Mouse (Mus musculus): ENCODE data around the gene Gm9970.

Gene Gm9970

GRCm38 (mm10) chr5:31240637-31241521, at the start of gene Gm9970, which contains the start of gene Nrbp1:
Gene Gm9970 (minus strand): TSS chr5:31241232.
Gene Nrbp1 (plus strand): TSS chr5:31240864.
- peak; percentile 95 for DNase-seq (ENCODE audit: low spot score in 2 of 2)

GRCm38 (mm10) chr5:31289626-31290230, 48.7 kb upstream of the Gm9970 start:
- no peak for DNase-seq (ENCODE audit: low spot score in 2 of 2)

DNA sequence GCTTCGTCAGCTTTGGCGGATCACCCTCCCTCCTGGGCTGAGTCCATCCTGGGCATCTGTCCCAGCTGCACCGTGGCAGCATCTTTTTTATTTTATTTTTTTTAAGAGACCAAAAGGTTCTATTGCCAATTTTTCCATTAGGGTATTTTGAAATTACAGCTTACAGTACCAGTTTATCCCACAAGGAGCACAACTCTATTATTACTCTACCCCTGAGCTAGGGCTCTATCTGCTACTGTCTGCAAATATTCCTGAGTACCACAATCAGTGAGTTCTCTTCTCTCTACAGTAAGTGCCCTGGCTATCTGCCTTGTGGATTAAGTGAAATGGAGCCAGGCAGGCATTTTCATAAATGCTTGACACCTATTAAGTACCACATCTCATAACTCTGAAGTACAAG, 47.6 kb upstream of the Gm9970 start:
- DNase-seq (ENCODE audit: low spot score in 2 of 2), result no peak

- DNase-seq (ENCODE audit: low spot score in 2 of 2), result no peak
Measured at GRCm38 (mm10) chr5:31288225-31288624, 47.2 kb upstream of the Gm9970 start.

- no peak for DNase-seq (ENCODE audit: low spot score in 2 of 2)
Measured at GRCm38 (mm10) chr5:31279245-31279988, 38.4 kb upstream of the Gm9970 start.

DNA sequence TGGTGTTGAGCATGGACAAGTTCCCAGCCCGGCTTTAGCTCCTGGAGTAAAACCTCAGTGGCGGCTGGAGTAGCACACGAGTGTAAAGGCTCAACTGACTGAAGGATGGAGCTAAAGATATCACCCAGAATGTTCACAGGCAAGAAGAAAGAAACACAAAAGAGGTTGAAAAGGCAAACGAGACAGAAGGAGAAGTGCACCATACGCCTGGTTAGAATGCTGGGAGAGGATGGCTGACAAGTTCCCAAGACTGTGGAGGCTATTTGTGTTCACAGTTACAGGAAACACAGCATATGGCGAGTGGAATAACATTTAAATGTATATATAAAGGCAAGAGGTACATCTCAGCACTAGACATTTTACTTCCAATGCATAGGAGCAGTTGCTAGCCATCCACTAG, 32.0 kb upstream of the Gm9970 start:
- no peak for DNase-seq (ENCODE audit: low spot score in 2 of 2)

DNA sequence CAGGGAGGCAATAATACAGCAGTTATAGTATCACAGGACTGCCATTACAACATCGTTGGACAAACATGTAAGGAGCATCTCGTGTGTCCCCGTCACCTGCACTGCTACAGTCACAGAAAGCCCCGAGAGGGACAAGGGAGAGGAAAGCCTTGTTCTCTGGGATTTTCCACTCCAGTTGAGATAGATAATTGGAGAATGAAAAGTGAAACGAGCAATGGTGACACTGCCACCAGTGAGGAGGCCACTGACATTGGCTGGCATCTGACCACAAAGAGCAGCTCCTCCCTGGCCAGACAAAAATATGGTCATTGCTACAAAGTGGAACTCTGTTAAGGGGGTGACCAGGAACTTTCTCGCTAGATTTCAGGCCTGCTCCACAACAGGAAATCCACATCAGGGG, 26.7 kb upstream of the Gm9970 start:
- DNase-seq (ENCODE audit: low spot score in 2 of 2), result no peak

GRCm38 (mm10) chr5:31266101-31266500, 25.1 kb upstream of the Gm9970 start:
- DNase-seq (ENCODE audit: low spot score in 2 of 2), result no peak

- DNase-seq (ENCODE audit: low spot score in 2 of 2), result no peak
Measured at GRCm38 (mm10) chr5:31257616-31258015, 16.6 kb upstream of the Gm9970 start.

GRCm38 (mm10) chr5:31255971-31256370, 14.9 kb upstream of the Gm9970 start:
- DNase-seq (ENCODE audit: low spot score in 2 of 2), result no peak

GRCm38 (mm10) chr5:31255381-31255780, 14.3 kb upstream of the Gm9970 start:
- no peak for DNase-seq (ENCODE audit: low spot score in 2 of 2)

DNA sequence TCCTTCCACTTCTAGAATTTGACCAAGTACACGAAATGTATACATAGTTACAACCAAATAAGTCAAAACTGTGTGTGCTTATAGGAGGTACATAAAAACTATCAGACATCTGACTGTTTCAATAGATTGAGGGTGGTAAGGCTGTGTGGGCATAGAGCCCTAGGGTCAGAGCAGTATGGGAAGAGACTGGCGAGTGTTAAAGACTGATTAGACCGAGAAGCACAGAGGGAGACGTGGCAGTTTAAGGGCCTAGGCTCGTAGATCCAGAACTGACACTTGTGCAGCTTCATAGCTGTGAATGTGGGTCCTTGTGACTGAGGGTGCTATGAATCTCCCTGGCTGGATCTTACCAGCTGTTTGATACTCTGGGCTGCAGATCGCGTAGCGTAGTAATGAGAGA, 13.9 kb upstream of the Gm9970 start:
- no peak for DNase-seq (ENCODE audit: low spot score in 2 of 2)

- no peak for DNase-seq (ENCODE audit: low spot score in 2 of 2)
Measured at GRCm38 (mm10) chr5:31254452-31254851, 13.4 kb upstream of the Gm9970 start.

DNA sequence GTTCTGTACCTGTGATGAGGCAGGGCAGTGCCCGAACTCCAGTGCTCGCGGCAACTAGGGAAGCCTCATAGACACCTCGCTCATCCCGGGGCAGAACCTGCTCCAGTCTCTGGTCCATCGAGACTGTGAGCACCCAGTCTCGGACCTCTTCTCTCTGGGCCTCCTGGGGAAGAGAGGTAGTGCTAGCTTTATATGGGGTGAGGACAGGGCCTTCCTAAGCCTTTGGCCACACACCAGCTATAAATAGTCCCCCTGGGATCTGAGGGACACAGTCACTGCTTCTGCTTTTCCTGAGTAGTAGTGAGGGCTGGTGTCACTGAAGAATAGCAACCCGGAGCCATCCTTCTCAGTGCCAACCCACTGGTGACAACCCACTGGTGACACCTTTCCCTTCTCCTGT, 12.8 kb upstream of the Gm9970 start:
- DNase-seq (ENCODE audit: low spot score in 2 of 2), result no peak

DNA sequence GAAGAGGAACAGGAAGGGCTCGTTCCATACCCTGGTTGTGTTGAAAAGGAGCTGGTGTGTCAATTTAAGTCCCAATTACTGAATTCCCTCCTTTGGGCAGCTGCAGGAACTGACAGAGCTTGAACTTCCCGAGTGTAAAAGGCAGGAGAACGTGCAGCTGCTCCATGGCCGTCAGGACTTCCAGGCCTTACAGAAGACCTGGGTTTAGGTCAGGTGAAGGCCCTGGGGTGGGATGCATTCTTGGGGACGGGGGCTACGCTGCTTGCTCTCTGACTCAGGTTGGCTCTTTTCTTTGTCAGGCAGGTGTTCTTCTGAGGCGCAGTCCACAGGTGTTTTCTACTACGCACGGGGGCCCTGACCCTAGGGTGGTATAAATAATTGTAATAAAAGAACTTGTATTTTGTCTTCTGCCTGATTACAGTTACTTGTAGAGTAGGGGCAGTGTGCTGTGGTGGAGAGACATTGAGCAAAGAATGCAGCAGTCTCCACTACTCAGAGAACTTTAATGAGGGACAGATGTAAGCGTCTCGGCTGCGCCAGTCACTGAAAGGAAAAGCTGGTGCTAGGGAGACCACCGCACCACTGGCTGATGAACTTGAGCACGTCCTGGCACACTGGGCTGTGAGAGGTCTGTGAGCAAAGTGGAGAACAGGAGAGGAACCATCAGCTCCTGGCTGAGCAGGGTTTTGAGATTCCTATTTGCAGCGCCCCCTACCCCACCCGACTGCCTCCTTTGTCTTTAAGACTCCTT, 11.9 kb upstream of the Gm9970 start:
- DNase-seq (ENCODE audit: low spot score in 2 of 2), result no peak

GRCm38 (mm10) chr5:31252151-31252550, 11.1 kb upstream of the Gm9970 start:
- DNase-seq (ENCODE audit: low spot score in 2 of 2), result no peak

- peak in 1 of 2 experiments; percentile 64 for DNase-seq (ENCODE audit: low spot score in 2 of 2)
Measured at GRCm38 (mm10) chr5:31251541-31252101, 10.6 kb upstream of the Gm9970 start, which contains the start of gene Krtcap3. Gene Krtcap3 (plus strand): TSS chr5:31251691.

DNA sequence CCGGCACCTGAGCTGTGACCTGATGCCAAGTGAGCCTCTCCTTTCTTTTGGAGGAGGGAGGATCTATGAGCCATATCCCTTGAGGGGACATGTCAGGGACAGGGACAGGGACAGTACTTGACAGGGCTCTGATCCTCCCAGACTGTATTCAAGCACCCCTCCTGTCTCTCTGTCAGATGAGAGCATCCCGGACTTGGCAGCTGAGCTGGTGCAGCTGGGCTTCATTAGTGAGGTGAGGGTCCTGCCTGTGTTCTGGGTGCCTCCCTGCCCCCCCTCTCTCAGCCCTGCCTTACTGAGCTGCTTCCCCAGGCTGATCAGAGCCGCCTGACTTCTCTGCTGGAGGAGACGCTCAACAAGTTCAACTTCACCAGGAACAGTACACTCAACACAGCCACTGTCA, 9.7 kb upstream of the Gm9970 start:
- no peak for DNase-seq (ENCODE audit: low spot score in 2 of 2)

DNA sequence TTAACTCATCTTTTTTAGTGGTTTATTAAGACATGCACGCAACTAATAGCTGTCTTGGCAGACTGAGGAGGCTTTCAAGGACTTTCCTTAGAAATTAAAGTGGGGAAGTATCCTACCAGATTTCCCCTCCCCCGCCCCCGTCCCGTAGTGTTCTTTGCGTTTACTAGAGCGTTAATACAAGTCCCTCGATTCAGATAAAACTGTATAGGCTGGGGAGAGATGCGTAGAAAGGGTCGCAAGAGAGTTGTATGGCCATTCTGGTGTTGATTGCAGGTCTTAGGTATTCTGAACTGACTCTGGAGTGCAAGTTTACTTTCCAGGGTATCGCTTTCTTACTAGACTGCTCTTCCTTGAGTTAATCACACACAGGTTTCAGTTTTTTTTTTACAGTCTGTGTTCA, 1.2 kb upstream of the Gm9970 start:
- no peak for DNase-seq (ENCODE audit: low spot score in 2 of 2)

DNA sequence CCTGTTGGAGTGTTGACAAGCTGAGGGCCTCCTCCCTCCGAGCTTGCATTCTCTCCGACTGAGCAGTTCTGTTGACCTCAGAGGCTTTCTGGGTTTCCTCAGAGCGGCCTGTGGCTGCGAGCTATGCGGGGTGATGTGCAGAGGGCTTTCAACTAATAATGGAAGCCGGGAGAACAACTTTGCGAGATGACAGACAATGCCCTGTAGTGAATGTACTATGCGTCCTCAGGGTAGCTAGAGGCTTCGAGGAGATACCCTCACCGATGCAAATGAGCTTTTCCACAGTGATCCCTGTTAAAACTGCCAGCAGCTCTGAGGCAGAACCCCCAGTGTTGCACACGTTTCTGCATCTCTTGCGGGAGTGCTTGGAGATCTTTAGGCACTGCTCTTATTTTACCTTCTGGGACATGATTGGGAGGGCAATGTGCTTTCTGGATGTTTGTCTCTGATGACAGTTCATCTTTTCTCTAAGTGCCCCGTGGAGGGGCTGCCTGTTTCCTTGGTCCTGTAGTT, 546 bp upstream of the Gm9970 start:
- no peak for DNase-seq (ENCODE audit: low spot score in 2 of 2)

- DNase-seq (ENCODE audit: low spot score in 2 of 2), result no peak
Measured at GRCm38 (mm10) chr5:31226641-31227040, 14.4 kb downstream of the Gm9970 start.

Measured in urinary bladder, postnatal 4 days (tissue).